Mouse (Mus musculus) cerebellum, adult 2 months (tissue): ENCODE data around the gene Odc1.

Experiments used
- CTCF ChIP-seq: fragments of 200-500 bp; IDR thresholded peaks from 2 replicates; pipeline ENCODE4 v1.5.1; 2011; ENCODE audit warnings: low read depth, mild to moderate bottlenecking, control low read depth, low read length, moderate library complexity, borderline replicate concordance; ENCODE audit not compliant: insufficient read depth
- POLR2A ChIP-seq: fragments of 200-500 bp; IDR thresholded peaks from 2 replicates; pipeline ENCODE4 v1.6.1; 2011; ENCODE audit warnings: low read length, control low read depth, borderline replicate concordance; ENCODE audit not compliant: insufficient read depth

- no peak for TF ChIP-seq CTCF
- no peak for TF ChIP-seq POLR2A
Measured at GRCm38 (mm10) chr12:17495858-17496451, 48.6 kb upstream of the Odc1 start.
